Mouse (Mus musculus) E14TG2a.4 (cell line): ENCODE results near the gene Eif3m.

Experiments
- CTCF ChIP-seq: conservative IDR thresholded peaks from 2 replicates; pipeline ENCODE4 v1.5.1; 2014; ENCODE audit warnings: low read length
- POU5F1 ChIP-seq: IDR thresholded peaks from 2 replicates; pipeline ENCODE4 v1.6.1; 2014; ENCODE audit warnings: low read length, borderline replicate concordance

GRCm38 (mm10) chr2:105030505-105030904, 13.6 kb upstream of the Eif3m start:
- TF ChIP-seq CTCF (no peak), POU5F1 (no peak)
